Mouse (Mus musculus) T-helper 2 cell (primary cell): ENCODE data around the gene Yipf1.

Experiments
- in situ Hi-C: fragments of 300-600 bp; cut with MboI, MseI; formaldehyde crosslinking; loops from one replicate; pipeline ENCODE4 v1.15.1; 2025; ENCODE audit warnings: high pct_unique_total_duplicates

Gene Yipf1

DNA sequence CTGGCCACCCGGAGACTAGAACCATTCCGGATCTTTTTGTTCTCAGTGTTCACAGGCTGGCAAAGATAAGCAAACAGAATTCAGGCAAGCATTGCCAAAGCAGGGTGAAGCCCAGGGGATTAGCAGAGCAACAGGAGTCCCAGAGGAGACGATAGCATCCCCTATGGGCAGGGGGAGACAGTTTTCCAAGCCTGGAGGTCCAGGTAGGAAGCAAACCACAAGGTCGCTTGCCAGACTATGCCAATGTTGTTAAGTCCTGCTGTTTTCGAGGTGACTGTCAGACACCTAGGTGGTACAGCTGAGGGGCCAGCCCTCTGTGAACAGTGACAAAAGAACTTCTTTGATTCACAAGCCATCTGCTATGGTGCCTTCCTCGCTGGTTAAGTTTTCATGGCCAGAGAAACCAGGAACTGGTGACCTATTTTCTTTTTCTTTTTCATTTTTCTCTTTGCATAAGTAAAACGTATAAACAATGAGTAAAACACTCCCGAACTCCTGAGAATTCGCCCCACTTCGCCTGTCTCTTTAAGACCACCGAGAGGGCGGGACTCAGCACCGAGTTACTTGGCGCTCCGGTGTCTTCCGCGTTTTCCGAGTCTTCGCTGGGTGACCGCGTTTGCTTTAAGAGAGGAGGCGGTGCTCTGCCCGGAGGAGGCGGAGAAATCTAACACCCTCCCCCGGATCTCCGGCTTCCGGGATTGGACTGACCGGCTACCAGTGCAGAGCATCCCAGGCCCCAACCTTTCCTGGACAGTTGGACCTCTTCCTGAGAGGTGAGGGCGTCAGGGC, at the start of gene Yipf1:
Gene Yipf1, plus strand, starts transcription at position 674 of the 789 bp plus-strand sequence.
- in situ Hi-C loops = no loop called here

DNA sequence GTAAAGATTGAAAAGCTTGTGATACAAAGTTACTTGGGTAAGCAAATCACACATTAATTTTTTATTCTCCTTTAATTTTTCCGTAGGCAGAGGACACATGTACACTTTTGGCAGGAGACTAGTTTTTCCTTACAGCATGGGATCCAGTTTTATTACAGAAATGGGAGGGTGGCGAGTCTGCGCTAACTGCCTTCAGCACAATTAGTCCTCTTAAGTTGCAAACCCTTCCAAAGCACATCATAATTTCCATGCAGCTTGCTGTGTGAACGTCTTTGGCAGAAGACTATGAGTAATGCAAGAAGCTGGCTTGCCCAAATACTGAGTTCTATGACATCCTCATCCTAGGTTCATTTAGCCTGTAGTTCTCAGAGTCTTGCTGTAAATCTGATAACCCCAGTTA, 40.5 kb upstream of the Yipf1 start:
- in situ Hi-C loops = no loop called here

DNA sequence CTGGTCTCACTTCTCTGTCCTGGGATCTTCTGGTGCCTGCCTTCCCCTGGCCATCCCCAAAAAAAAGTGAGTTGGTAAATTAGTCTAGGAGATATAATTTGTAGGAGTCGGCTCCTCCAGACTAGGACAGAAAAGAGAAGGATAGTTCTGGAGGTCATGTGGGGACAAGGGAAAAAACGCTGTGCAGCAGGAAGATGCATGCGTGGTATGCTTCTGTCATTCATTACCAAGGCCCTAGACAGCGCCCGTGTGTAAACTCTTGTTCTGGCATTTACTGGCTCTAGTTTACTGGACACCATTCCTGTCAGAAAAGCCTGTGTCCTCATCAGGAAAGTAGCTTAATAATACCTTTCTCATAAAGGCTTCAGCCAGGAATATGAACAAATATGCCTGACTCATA, 39.7 kb upstream of the Yipf1 start:
- in situ Hi-C loops = no loop called here

DNA sequence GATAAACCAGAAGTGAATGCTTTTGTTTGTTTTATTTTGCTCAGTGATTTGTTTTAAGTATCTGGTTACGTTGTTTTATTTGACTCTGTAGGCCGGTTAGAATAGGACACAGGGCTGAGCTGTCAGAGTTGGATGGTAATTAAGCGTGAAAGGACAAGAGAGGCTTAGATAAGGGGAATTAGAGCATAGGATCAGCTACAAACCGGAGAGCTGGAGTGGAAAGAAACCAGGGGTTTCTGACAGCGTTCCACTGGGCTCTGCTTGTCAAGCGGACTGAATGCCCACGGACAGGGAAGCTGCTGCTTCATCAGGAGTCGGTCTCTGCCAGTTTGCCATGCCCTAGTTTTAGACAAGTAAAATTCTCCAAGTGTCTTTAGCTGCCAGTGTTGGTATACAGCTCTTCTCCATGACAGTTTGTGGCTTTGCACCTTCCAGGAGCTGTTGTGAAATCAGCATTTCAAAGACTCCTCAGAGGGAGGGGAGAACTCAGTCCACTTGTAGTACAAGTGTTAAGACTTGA, 35.9 kb upstream of the Yipf1 start:
- in situ Hi-C loops = no loop called here

DNA sequence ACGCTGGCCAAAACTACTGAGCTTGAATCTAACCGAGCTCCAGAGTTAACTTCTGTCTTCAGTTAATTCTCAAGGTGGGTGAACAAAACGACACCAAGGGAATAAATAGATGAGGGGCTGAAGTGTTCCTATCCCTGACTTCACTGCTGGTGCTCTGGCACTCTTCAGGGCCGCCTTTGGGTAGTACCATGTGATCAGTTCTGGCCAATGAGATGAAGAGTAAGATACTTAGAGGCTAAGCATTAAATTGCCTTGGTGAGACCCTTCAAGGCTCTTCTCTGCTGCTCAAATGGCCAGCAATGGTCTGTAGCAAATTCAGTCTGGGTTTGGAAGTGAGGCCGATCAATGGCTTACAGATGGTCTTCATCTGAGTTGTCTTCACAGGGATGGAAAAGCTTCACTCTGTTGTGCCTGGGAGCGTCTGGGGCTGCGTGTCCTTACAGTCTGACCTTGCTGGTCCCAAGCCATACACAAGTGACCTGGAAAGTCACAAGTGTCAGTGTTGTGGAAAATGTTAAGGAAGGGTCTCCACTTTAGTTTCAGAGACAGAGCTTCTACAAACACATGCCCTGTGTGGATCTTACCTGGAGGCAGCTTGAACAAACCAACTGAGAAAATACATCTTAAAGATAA, 33.2 kb upstream of the Yipf1 start:
- in situ Hi-C loops = no loop called here

DNA sequence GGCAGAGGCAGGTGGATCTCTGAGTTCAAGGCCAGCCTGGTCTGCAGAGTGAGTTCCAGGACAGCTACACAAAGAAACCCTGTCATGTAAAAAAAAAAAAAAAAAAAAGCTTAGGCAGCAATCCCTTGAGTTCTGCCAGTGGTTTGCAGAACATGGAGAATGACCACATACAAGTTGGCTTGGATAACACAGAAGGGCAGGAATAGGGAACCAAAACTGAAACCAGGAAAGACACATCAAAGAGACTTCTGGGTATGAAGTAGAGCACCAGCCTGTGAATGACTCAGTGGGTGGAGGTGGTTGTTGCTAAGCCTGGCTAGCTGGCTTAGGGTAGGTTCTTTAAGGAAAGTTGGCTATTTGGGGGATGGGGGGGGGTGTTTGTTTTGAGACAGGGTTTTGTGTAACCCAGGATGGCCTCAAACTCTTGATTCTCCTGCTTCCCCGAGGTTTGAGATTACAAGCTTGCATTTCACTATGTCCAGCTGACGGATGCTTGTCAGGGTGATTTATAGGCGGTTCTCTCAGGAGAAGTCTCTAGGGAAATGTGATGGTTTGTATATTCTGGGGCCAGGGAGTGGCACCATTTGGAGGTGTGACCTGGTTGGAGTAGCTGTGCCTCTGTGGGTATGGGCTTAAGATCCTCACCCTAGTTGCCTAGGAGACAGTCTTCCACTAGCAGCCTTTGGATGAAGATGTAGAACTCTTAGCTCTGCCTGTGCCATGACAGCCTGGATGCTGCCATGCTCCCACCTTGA, 28.5 kb upstream of the Yipf1 start:
- in situ Hi-C loops = no loop called here

DNA sequence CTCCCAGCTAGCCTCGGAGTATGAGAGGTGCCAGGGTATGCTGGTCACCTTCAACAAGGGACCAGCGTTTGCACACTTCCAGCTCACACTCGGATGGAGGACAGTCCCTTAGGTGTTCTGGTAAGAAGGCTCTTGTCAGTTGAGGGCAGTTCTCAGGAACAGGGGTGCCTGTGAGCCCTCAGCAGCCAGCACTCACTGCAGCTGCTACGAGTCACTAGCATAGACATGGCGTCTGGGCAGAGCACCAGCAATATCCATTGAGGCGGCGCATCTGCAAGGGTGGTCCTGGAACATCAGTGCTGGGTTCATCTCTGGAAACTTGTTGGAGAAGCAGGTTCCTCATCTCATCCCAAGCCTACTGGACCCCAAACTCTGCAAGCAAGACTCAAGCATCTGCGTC, 27.8 kb upstream of the Yipf1 start:
- in situ Hi-C loops = no loop called here

DNA sequence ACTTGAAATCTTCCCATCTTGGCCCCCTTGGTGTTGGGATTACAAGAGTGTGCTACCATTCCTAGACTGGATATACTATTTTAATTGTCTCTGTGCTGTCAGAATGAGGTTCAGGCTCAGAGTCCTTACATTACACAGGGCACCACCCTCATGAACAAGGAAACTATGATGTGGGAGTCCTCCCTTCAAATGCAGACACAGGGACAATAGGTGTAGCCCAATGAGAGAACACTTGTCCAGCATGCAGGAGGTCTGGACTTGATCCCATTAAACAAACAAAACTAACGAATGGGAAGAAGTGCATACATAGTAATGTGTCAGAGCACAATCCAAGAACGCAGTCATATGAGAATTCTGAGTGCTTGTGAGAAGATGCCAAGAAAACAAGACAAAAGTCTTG, 26.6 kb upstream of the Yipf1 start:
- in situ Hi-C loops = no loop called here

DNA sequence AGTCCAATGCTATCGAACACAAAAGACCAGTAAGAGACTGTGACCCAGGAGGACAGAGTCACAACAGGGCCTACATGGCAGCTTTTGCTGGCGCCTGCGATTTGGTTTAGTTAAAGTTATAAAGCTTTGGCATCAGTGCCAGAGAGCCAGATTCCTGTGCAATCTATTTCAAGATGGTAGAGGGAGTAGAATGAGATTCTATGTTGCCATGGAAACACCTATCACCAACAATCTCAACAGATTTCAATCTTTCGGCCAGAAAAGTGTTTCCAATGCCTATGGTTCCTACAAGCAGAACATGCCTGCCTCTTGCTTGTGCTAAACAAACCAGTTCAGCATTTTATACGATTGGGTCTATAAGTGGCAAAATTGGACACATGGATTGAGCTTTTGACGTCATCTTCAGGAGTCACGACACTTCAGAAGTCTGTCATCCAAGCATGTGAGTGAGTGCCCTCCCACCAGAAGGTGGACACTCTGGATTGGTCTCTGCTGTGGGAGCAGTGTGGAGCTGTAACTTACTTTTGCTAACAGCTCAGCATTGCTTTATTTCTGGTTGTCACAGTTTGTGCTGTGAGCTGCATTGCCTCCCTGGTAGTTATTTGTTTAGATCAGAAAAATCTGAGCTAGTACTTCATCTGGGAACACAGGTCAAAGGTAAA, 22.4 kb upstream of the Yipf1 start:
- in situ Hi-C loops = no loop called here

DNA sequence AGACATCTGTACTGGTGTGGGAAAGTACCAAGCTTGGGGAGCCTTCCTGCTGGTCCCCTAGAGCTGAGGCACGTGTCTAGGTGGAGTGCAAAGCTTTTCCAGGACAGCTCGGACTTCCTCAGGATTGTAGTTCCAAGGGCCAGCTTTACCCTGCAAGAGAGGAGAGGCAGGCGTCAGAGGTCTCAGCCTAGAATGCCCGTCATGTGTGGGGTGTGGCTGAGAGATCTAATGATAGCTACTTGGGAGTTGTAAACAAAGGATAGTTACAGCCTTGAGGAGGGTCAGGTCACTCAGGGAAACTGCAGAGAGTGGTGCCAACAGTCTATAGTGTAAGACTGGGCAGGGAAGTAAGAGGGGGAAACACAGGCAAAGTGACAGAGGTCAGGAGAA, 21.9 kb upstream of the Yipf1 start:
- in situ Hi-C loops = no loop called here

DNA sequence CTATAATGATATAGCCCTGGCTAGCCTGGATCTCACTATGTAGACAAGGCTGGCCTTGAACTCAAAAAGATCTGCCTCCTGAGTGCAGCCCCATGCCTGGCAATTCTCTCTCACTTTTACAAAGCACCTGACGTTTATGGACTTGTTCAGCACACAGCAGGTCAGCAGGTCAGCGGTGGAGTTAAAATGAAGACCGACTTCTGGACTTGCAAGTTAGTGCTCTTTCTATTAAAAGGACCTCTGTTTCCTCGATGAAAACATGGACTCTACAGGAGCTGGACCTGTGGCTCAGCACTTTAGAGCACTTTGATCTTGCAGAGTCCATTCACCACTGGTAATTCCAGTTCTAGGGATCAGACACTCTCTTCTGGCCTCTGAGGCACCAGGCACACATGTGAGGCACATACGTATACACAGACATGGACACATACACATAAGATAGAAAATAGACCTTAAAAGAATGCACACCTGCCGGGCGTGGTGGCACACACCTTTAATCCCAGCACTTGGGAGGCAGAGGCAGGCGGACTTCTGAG, 16.0 kb upstream of the Yipf1 start:
- in situ Hi-C loops = no loop called here

DNA sequence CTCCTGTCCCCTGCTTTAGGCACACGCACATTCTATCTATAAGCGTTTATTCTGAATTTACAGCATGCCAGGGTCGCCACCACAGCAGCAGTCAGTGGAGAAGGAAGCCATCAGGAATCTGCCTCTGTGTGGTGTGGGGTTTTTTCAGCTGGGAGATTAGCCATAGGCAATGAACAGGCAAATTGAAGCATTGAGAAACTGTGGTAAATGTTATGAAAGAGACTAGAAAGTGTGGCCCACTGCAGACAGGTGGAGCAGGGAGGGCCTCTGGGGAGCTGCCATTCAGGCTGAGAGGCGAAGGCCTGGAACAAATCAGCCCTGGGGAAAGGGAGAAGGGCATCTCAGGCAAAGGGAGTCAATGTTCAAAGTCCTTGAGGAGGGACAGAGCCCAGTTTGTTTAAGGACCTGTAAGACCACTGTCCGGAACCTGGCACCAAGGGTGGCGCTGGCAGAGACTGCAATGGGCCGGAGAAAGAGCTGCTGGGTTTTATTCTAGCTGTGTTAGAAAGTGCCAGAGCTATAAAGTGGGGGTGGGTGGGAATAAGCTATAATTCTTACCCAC, 14.3 kb upstream of the Yipf1 start:
- in situ Hi-C loops = no loop called here

DNA sequence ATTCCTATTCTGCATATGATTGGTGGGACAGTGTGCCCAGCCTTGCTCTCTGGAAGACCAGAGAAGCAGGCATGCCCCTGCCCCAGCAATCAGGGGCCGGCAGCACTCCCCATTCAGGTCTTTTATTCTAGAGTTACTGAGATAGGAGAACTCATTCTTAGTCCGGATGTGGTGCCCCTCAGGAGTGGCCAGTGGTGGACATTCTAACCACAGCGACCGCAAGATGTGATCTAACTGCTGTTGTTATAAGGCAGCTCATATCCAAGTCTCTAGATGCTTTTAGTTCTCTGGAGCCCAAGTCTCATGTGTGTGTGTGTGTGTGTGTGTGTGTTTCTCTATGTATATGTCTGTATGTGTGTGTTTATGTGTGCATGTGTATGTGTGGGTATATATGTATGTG, 13.8 kb upstream of the Yipf1 start:
- in situ Hi-C loops = no loop called here

DNA sequence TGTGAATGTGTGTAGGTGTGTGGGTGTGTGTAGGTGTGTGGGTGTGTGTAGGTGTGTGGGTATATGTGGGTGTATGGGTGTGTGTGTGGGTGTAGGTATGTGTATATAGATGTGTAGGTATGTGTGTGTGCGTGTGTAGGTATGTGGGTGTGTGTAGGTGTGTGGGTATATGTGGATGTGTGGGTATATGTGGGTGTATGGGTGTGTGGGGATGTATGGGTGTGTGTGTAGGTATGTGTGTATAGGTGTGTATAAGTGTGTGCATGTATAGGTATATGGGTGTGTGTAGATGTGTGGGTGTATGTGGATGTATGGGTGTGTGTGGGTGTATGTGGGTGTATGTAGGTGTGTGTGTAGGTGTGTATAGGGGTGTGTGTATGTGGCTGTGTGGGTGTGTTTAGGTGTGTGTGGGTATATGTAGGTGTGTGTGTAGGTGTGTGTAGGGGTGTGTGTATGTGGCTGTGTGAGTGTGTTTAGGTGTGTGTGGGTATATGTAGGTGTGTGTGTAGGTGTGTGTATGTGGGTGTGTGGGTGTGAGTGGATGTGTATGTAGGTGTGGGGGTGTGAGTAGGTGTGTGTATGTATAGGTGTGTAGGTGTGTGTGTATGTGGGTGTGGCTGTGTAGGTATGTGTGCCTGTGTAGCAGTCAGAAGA, 13.1 kb upstream of the Yipf1 start:
- in situ Hi-C loops = no loop called here

DNA sequence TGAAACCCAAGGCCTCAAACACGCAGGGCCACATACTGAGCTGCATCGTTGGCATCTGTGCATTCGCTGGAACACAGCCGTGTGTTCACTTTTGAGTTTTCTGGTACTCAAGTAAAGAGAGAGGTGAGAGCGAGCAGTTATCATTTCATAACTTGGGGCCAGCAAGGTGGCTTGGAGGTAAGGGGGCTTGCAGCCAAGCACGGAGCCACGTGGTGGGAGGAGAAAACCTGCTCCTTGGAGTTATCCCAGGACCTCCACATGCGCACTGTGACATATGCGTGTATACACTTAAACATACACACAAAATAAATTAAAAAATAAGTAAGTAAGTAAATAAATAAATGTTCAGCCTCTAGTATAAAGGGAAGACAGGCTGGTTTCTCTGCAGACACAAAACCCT, 11.9 kb upstream of the Yipf1 start:
- in situ Hi-C loops = no loop called here

DNA sequence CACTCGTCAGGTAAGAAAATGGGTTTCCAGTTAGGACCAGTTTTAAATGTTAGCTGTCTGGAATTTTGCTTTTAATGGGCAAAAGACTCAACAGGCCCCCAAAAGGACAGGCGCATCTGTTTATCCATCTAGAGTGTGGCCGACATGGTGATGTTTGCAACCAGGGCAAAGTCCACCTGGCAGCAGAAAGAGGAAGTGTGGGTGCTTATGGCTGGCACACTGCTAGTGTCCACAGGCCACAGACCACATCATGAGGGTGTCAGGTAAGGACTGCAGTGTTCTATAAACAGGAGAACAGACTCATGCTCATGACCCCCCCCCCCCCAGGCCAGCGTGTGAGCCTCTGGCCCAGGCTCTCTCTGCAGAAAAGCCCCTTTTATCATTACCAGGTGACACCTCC, 11.3 kb upstream of the Yipf1 start:
- in situ Hi-C loops = no loop called here

DNA sequence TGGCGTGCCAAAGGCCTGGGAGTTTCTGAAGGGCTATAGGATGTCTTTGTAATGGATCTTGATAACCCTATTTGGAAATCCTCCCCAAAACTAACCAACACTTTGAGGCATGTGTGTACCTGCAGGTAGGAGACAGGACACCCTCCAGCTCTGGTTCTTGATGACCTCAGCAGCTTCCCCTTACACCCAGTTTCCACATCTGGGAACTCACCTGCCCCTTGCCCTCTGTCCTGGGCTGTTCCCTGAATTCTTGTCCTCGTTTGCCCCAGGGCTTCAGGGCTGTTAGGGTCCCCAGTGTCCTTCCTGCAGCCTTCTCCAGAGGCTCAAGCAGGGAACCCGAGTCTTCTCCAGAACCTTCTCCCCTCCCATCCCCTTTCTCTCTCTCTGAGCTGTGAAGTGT, 10.6 kb upstream of the Yipf1 start:
- in situ Hi-C loops = no loop called here

DNA sequence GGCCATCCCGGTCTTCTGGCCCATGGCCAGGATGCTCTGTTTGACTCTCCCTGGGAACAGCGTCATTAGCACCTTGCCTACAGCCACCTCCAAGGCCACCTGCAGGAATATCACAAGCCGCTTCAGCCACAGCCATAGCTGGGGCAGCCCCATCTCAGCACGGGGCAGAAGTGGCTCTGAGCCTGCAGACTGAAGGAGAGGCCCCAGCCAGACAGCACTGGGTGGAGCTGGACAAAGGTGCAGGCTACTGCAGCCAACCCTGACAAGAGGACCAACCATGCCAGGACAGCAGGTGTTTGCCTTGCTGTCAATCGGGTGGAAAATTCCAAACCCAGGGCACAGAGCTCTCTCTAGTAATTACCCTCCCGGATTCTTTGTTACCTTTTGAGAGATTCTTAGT, 7.2 kb upstream of the Yipf1 start, which contains the start of gene Dio1:
Gene Dio1, minus strand, starts transcription at position 204 of the 400 bp plus-strand sequence.
- in situ Hi-C loops = no loop called here

DNA sequence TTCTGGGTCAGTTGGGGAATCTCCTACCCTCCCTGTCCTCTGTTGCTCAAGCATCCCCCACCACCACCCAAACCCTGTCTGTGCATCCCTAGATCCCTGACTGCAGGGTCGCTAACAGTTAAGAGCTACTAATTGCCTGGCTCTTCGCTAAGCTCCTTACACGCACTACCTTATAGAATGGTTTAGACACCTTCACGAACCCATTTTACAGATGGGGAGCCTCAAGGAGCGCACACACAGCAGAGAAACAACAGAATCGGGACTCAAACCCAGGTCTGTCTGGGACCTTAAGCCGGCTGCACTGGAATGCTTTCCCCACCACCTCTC, 279 bp downstream of the Yipf1 start:
- in situ Hi-C loops = no loop called here

DNA sequence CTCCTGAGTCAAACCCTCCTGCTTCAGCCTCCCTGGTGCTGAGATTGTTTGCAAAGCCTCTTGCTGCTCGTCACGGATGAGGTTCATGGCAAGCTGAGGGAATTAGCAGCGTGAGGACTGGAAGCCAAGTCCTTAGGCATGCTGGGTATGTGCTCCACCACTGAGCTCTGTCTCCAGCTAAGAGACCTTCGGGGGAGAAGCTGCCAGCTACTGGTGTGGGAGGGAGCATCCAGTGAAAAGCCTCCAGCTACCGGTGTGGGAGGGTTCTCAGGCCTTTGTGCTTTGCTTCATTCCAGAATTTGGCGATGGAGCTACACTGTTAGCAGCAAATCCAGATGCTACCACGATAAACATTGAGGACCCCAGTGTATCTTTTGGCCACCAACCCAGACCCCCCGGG, 4.5 kb downstream of the Yipf1 start:
- in situ Hi-C loops = no loop called here

DNA sequence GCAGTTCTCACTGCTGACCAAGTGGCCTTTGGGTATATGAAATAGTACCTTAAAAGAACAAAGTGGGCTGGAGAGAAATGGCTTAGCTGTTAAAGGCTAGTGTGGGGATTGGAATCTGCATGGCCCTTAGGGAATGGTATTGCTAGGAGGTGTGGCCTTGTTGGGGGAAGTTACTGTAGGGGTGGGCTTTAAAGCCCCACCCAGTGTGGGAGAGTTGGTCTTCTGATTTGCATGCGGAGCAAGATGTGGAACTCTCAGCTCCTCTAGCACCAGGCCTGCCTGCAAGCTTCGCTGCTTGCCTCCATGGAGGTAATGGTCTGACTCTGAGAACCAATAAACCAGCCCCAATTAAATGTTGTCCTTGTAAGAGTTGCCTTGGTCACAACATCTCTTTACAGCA, 6.9 kb downstream of the Yipf1 start:
- in situ Hi-C loops = no loop called here
